Mouse (Mus musculus) spleen, adult 12 weeks (tissue): Measurements from ENCODE around the gene Sfi1.
"Not testable (repeated sequence)": the region's sequence is repeated elsewhere in the genome, so short reads cannot be mapped to it uniquely, and the experiment has no call there.

Source experiments
- DNase-seq: peaks from one replicate; pipeline ENCODE4 v3.0.0; 2022; ENCODE audit warnings: low spot score

The Sfi1 gene

GRCm38 (mm10) chr11:3103619-3104164, 89.6 kb downstream of the Sfi1 start:
- DNase-seq: no peak

GRCm38 (mm10) chr11:3102626-3103025, 90.6 kb downstream of the Sfi1 start:
- not testable (repeated sequence) for DNase-seq

- DNase-seq: no peak
These were observed 91.3 kb downstream of the Sfi1 start for GRCm38 (mm10) chr11:3101875-3102494.

GRCm38 (mm10) chr11:3101072-3101874, 92.0 kb downstream of the Sfi1 start:
- DNase-seq: no peak

- not testable (repeated sequence) for DNase-seq
These were observed 93.1 kb downstream of the Sfi1 start for GRCm38 (mm10) chr11:3100066-3100645.
